12 mouse cellular contexts compared by ENCODE assay signal in the genomic region with DNA sequence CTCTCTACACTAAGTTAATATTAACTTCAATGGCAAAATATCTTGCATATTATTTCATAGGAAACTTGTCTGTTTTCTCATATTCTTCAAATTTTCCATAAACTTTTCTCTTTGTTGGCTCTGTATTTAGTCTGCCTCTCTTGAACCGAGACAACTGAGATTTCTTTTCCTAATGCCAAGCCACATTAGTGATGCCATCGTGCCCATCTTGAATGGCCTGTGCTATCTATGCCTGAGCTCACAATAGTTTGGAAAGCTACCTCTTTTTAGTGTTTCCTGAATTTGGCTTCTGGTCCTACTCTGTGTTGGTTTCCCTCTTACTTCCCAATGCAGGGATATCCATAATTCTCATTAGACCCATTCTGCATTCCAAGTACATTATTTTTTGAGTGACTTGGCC.
"Had no signal": no experiment of that assay in that cellular context is flagged by ENCODE, and none has a peak within 500 bp of the region (broad histone marks: within the 10 kb centered on the region; RNA-seq: fewer than 3 reads in every experiment).

No protein-coding gene starts in this region.

- DNase-seq: left cerebral cortex, postnatal 4 days; liver; liver, embryonic 13.5 days; liver, postnatal 0 days; lung, adult 18-20 months; lung, adult 2 months; lung, embryonic 14.5 days; lung, postnatal 10 days; lung, postnatal 14 days; lung, postnatal 36 days; lung, postnatal 4 days; midbrain, embryonic 14.5 days had no signal
